Mouse (Mus musculus) kidney, postnatal 25 days (tissue): ENCODE results near the gene Ccdc152.
"Not testable (repeated sequence)": the region's sequence is repeated elsewhere in the genome, so short reads cannot be mapped to it uniquely, and the experiment has no call there.

ENCODE experiments used
- DNase-seq, 2 experiments: peaks; one replicate each; pipeline ENCODE4 v3.0.0; 2021; ENCODE audit warnings: mixed read lengths in 2 of 2

Gene Ccdc152

DNA sequence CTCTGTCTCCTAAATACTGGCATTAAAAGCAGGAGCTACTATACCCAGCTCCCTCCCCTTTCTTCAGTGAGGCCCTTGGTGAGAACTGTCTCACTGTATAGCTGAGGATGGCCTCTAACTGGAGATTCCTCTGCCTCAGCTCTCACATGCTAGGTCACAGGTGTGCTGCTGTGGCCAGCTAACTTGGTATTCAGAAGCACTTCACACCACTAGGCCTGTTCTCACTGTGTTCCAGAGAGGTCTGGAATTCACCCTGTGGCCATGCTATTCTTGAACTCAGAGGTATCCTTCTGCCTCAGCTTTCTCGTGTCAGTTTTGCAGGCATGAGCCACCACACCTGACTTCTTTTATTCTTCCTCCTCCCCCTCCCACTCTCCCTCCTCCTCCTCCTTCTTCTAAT, 30.1 kb downstream of the Ccdc152 start:
- no peak for DNase-seq

DNA sequence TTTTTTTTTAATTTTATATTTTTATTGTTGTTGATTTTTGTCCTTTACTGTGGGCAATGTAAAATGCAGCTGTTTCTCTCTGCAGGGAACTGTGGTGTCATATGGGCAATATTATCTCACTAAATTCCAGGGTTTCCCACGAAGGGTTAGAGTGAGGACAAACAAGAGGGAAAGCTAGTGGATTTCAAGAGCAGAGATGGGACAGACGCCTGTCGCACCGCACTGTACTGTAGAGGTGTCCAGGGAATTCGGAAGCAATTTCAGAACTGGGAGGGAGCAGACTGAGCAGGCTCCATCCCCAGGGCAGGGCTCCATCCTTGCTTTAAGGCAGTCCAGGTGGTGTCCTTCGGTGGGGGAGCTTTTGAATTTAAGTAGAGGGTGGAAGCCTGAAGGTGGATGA, 32.1 kb downstream of the Ccdc152 start:
- peak; percentile 33 to 62 for DNase-seq

DNA sequence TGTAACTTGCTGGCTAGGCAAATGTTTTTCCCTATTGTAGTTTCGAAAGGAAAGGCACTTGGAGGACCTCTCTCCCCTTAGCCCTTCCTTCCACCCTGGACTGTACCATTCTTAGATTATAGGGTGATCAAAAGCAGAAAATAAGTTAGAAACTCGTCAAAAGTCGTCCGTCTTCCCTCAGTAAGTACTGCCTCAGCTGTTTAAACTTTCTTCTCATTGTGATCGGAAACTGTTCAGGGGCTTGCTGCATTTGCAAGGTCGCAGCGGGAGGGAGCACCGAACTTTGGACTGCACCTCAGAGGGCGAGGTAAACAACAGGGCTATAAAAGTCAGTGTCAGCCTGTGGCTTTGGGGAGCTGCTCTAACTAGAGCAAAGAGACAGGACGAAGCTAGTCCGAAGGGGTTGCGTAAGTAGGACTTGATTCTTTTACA, 32.7 kb downstream of the Ccdc152 start:
- DNase-seq, result peak; percentile 90 to 93

DNA sequence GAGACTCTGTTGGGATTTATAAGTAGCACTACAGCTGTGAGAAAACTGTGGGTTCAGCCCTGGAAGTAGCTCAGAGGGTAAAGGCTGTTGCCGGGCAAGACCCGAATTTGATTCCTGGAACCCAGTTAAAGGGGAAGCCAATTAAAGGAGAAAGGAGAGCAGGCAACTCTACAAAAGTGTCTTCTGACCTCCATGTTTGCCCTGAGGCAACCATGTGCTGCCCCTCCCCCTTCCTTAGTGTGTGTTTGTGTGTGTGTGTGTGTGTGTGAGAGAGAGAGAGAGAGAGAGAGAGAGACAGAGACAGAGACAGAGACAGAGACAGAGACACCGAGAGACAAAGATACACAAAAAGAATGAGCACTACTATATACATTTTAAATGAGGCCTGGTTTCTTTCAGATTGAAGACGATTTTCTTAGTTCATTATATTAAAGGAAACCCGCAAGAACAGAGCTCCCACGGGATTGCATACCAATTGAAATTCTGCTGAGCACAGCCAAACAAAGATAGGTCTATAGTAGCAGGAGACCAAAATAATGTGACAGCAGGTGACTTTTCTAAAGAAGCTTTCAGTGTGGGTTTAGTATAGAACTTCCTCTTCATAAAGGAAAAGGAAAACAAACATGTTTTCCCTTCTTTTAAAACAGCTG, 33.2 kb downstream of the Ccdc152 start:
- peak; percentile 52 to 65 for DNase-seq

DNA sequence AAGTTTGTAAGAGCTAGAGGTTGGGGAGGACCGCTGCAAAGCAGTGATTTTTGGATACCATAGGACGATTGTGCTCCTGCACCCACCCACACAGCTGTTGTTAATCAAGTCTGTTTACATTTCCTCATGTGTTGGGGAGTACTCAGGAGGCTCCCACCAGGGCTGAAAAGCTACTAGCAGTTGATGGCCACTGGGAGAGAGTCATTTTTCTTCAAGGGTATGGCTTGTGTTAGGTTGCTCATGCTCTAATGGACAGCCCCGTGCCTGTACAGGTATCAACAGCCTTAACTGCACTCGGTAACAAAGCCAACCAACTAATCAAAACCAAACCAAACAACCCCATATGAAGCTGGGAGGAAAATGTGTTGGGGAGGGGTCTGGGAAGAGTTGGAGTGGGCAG, 33.8 kb downstream of the Ccdc152 start:
- DNase-seq, result no peak

DNA sequence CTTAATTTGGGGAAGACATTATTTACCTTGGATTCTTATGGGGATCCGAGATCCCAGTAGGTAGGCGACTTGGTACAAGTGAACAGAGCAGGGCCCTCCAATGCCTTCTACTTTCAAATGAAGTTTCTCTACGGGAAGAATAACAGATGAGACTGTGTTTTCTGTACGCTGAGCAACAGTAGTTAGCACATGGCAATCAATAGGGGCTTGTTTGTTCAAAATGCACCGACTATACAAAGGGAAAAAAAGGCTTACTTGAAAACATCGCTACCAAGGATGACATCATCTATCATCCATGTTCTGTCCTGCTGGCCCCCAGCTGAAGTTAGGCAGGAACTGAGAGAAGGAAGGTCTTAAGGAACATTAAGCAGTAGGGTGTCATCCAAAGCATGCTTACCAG, 35.1 kb downstream of the Ccdc152 start, which contains the start of gene Selenop:
TSS of gene Selenop (plus strand) at position 301 of the 400 bp plus-strand sequence.
- DNase-seq, result no peak

DNA sequence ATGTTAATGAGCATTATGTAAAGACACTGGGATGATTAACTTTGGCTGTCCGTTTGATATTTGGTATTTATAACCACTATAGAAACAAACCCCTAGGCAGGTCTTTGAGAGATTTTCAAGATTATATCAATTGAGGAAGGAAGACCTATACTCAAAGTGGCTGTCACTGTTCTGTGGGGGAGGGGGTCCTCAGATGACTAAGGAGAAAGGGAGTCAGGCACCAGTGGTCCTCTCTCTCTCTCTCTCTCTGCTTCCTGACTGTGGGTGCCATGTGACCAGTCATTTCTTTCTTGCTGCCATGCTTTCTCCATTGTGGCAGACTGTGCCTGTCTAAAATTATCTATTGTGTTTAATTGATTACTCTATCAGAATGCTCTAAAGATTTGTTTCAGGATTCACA, 38.5 kb downstream of the Ccdc152 start:
- no peak for DNase-seq

DNA sequence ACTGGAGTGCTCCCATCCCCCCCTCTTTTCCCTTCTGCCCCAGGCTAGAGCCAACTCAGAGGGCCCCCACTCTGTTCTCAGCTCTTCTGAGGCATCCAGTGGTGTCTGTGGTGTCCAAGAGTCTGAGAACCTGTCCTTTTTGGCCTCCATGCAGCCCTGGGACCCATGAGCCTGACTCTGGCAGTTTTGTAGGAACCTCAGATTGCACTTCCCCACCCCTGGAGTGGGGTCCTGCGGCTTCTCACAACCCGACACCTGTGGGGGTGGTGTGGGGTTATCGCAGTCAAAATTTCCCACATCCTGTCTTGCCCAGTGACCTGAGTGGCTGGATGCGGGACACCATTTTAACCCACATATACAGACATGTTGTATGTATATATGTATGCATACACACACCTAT, 39.0 kb downstream of the Ccdc152 start:
- DNase-seq, result no peak

DNA sequence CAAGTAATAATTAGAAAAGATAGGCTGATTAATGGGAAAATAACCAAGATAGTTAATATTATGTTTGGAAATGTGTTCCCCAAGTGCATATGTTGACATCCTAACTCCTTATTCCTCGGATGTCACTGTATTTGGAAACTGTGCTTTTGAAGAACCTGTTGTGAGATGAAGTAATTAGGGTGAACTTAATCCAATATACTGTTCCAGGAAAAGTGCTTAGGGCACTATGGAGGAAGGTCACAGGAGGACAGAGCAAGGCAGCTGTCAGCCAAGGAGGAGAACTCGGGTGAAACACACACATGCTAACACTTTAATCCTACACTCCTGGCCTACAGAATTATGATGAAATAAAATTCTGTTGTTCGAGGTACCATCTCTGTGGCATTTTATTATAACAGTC, 40.4 kb downstream of the Ccdc152 start:
- no peak for DNase-seq

DNA sequence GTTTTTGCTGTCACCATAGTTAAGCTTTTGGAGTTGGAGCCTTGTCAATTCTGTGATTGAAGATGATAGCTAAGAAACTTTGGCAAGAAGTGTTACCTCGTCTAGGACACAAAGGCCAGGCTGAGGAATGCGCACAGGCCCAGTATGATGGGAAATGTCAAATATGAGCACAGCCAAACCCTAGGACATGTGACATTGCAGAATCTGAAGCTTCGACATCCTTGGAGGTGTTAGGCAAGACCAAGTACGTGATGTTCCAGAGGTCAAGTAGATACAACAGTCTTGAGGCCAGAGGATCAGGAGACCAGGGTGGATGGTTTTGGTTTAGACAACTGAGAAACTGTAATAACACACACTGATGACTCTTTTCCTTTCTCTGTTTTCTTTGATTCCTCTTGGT, 43.0 kb downstream of the Ccdc152 start:
- DNase-seq, result no peak

DNA sequence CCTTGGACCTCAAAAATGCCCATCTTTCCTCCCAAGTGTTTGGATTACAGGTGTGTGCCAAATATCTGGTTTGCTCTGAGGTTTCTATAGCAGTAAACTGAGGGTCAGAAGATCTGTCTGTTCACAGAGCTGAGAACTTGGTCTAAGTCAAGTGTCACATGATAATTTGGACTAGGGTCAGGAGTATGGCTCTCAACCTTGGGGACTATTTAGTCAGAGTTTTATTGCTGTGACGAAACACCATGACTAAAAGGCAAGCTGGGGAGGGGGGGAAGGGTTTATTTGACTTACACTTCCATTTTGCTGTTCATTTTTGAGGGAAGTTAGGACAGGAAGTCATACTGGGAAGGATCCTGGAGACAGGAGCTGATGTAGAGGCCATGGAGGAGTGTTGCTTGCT, 44.3 kb downstream of the Ccdc152 start:
- DNase-seq, result no peak

DNA sequence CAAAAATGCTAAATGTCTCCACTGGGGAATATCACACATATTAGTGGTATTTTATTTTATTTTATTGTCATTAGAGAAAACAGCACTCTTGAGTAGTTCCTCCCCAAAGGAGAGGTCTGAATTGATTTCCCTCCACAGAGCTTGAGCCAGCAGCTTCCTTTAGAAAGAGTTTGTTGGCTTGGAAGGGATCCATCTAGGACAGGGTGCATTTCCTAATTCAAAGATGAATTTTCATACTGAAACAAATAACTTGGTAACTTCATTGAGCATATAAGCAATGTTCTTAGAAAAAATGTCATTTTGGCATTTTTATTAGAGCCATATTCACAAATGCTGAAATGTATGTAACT, 51.6 kb downstream of the Ccdc152 start:
- no peak for DNase-seq

DNA sequence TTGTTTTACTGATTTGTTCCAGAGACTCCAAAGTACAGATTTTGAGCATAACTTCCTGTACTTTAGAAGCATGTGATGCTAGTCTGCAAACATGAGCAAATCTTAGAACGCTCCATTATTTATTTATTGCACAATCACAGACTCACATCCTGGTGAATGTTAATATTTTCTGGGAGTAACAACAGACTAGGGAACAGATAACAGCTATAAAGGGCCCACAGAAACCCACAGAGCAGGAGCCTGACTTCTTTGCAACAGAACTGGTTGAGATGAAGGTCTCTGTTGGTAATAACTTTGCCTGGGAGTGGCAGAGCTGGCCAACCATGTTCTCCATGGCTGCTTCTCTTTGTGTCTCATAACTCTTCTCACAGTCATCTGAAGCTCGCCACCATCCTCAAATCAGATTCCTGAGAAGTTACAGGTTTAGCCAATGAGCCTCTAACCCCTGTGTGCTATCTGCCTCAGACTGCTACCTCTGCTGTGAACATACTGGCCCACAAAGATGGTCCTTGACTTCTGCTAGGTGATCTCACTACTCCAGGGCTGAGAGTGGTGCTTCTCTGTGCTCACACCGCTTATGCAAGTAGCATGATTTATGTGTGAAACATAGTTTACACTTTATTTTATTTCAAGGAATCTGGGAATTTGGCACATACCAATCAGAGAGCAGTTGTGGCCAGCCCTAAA, 52.2 kb downstream of the Ccdc152 start:
- no peak for DNase-seq

DNA sequence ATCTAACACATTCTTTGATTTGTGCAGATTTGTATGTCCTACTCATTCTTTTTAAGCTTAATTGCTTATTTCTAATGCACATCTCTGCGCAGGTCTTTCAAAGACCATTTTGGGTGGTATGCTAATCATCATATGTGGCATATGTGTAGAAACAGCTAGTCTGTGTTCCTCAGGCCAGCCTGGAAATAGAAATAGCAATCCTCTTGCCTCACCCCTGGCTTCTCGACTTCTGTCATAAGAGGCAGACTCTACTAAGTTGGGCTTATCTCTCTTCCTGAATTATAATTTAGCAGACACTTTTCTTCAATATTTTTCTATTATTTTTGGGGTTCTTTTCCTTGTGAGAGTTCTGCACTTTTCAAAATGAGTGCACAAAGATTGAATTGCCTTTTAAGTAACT, 52.7 kb downstream of the Ccdc152 start:
- no peak for DNase-seq

DNA sequence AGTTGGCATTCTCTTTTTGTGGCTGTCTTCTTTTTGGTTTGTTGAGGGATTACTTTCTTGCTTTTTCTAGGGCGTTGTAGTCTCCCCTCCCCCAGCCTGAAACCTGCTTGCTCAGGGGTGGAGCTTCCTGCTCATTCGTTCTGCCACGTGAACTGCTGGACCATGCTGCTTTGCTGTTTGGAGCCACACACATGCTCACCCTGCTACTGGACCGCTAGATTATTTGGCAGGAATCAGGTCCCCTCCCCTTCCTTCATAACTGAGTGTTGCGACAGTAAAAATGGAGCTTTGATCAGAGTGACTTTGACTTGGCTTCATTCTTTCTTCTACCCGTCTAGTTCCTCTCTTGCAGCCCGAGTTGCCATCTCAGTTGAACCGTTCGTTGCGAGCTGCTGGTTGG, 58.3 kb downstream of the Ccdc152 start:
- not testable (repeated sequence) for DNase-seq

DNA sequence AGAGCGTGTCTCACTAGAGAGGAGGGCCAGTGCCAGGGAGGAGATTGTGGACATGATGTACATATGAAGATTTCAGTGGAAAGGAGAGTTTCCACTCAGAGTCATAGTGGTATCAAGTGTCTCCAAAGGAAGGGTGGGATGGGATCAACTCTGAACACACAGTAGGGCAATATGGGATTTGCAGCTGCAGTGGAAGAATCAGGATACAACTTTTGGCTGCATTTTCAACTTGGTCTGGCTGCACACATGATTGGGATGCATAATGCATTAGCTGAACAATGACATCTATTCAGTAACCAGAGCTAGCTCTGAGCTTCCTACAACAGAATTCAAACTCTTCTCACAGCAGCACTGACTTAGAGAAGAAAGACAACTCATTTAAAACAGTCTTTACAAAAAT, 65.4 kb downstream of the Ccdc152 start:
- DNase-seq, result no peak

DNA sequence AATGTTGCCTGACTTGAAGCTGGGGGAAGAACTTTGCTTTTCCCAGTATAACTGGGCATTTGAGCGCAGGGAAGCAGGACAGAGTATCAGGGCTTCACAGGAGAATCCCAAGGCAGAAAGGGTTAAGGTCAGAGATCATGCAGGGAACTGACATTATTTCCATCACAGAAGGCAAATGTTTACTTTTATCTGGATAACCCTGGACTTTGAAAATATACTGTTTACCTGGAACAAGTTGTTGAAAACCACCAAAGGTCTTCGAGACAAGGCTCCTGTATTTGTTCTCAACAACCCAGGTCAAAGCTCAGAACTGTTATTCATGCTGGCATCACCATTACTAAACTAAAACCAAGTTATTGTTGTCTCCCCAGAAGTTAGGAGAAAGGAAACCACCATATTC, 67.0 kb downstream of the Ccdc152 start:
- no peak for DNase-seq

DNA sequence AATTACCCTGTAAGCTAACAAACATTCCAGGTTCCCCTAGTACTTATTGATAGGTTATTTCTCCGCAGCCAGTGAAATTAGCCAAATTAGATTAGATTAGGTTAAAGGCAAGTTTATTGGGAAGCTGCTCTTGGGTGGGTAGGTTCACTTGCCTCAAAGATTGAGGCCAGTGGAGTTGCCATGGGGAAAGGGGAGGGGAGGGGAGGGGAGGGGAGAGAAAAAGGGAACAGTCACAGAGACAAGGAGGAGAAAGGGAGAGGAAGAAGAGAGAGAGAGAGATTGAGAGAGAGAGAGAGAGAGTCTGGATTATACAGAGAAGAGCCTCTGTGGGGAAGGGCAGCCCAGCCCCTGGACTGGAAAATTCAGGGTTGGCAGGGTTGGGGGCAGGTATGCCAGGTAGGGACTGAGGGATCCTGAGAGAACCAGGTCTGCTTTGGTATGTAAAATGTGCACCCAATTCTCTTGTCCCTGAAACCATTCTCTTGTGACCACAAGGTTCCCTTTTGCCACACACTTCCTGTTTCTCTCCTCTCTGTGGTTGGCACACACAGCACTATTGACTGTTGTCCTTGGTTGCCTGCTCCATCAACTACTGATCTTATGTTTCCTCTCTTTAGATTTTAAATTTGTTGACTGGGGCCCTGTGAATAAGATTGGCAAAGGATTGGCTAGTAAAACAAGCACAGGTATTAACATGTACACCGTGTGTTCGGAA, 69.3 kb downstream of the Ccdc152 start:
- DNase-seq, result no peak

DNA sequence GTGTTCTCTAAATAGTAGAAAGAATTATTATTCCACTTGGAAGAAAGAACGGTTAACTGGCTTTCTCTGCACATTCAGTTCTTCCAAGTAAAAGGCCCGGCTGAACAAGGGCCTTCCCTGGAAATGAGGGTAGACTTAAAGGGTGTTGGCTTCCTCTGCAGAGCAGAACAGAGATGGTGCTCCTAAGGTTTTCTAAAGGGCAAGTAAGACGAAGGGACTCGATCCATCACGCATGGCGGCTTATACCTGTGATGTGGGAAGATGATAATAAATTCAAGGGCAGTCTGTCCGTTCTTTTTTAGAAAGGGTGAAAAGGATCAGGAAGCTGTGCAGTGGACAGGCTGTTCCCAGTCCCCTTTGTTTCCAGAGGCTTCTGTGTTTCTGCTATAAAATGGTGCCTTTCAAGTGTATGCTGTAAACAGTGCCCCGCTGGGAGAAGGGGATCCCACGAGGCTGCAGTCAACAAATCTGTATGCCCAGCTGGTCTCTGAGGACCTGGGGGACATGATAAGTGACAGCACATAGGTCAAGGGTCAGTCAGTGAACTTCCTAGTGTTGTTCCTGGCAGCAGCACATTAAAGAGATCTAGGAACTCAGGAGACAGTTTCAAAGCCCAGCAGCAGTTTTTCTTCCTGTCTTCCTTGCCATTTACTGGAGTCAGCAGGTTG, 71.0 kb downstream of the Ccdc152 start:
- peak; percentile 35 to 75 for DNase-seq

DNA sequence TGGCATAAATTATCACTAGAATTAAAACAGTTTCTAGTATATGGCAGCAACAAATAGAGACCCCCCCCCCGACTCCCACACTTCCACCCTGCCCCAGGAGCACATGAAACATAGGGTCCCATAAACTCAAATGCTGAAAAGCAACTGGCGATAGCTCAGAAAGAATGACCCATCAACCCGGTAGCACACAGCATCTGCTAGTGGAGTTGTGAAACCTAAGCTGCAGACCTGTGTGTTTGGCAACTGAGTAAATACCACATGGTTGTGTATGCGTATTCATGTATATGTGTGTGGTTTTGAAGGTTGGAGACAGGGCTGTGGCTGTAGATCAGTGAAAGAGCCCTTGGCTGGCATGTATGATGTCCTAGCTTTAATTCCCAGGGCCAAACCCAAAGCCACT, 72.3 kb downstream of the Ccdc152 start:
- no peak for DNase-seq
